Mouse (Mus musculus): ENCODE results near the gene Crebl2. TPM values are rescaled to one million over a fixed set of nuclear protein-coding genes. Genes with fewer than 3 reads are reported as not detected.

The Crebl2 gene
- polyA plus RNA-seq, 1 experiment from 2014 or later: 1.3 TPM

DNA sequence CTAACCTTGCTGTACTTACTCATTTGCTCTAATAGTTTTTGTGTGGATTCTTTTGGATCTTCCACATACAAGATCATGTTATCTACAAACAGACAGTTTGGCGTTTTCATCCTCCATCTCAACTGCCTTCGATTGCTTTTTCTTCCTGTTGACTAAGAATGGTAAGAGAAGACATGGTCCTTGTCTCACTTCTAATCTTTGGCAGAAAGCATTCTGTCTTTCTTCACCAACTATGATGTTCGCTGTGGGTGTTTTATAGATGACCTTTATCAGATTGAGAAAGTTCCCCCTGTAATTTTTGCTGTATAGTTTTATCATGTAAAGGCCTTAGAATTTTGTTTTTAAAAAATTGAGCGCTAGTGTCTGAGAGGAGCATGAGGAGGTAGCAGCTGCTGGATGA, 8.2 kb downstream of the Crebl2 start:
- Histone ChIP-seq H3K4me3 (ENCODE audit: low read depth, low read length) (no peak overlapping the region), H3K9me3 (replicated peaks; ENCODE audit: control insufficient read depth, low read length) (no peaks in the 10 kb centered on the region), H3K27me3 (ENCODE audit: control insufficient read depth, insufficient read depth, low read length) (no peaks in the 10 kb centered on the region), H3K27ac (ENCODE audit: low read depth, low read length) (no peak overlapping the region), H3K36me3 (ENCODE audit: control insufficient read depth, insufficient read depth, low read length) (no peaks in the 10 kb centered on the region), H3K4me2 (no peak overlapping the region), H3K9ac (ENCODE audit: low read depth, low read length) (no peak overlapping the region), H3K4me1 (ENCODE audit: control insufficient read depth, insufficient read depth, low read length) (no peaks in the 10 kb centered on the region)
- ATAC-seq (replicated peaks; ENCODE audit: insufficient number of reproducible peaks, low FRiP score, low TSS enrichment): no peak
- WGBS (ENCODE audit: insufficient replicate concordance): 80% methylated on average over 4 of the region's 4 CpGs

DNA sequence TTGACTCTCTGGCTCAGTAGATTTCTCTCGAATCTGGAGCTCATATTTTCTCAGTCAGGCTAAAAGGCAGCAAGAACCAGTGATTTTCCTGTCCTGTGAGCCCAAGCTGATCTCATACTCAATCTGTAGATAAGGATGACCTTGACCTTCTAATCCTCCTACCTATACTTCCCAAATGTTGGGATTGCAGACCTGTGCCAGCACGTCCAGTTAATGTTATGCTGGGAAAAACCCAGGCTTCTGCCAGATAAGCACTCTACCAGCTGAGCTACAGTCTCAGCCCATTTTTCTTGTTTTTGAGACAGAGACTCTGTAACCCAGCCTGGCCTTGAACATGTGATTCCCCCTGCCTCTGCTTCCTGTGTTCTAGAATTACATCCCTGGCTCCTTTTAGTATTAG, 10.4 kb downstream of the Crebl2 start:
- Histone ChIP-seq H3K9me3 (replicated peaks; ENCODE audit: control insufficient read depth, low read length) (no peaks in the 10 kb centered on the region), H3K27ac (ENCODE audit: low read depth, low read length) (no peak overlapping the region), H3K27me3 (ENCODE audit: control insufficient read depth, insufficient read depth, low read length) (no peaks in the 10 kb centered on the region), H3K4me2 (no peak overlapping the region), H3K36me3 (ENCODE audit: control insufficient read depth, insufficient read depth, low read length) (no peaks in the 10 kb centered on the region), H3K4me3 (ENCODE audit: low read depth, low read length) (no peak overlapping the region), H3K9ac (ENCODE audit: low read depth, low read length) (no peak overlapping the region), H3K4me1 (ENCODE audit: control insufficient read depth, insufficient read depth, low read length) (no peaks in the 10 kb centered on the region)
- 73% methylated on average over 2 of the region's 2 CpGs for WGBS (ENCODE audit: insufficient replicate concordance)
- no peak for ATAC-seq (replicated peaks; ENCODE audit: insufficient number of reproducible peaks, low FRiP score, low TSS enrichment)

GRCm38 (mm10) chr6:134845726-134846125, 15.8 kb downstream of the Crebl2 start:
- H3K36me3 ChIP-seq (ENCODE audit: control insufficient read depth, insufficient read depth, low read length): no peaks in the 10 kb centered on the region
- no peaks in the 10 kb centered on the region for H3K27me3 ChIP-seq (ENCODE audit: control insufficient read depth, insufficient read depth, low read length)
- H3K4me3 ChIP-seq (ENCODE audit: low read depth, low read length): no peak overlapping the region
- no peak overlapping the region for H3K4me2 ChIP-seq
- 71% methylated on average over 4 of the region's 4 CpGs for WGBS (ENCODE audit: insufficient replicate concordance)
- no peak for ATAC-seq (replicated peaks; ENCODE audit: insufficient number of reproducible peaks, low FRiP score, low TSS enrichment)
- H3K9ac ChIP-seq (ENCODE audit: low read depth, low read length): no peak overlapping the region
- no peaks in the 10 kb centered on the region for H3K9me3 ChIP-seq (replicated peaks; ENCODE audit: control insufficient read depth, low read length)
- no peak overlapping the region for H3K27ac ChIP-seq (ENCODE audit: low read depth, low read length)
- no peaks in the 10 kb centered on the region for H3K4me1 ChIP-seq (ENCODE audit: control insufficient read depth, insufficient read depth, low read length)

- H3K9ac ChIP-seq (ENCODE audit: low read depth, low read length): no peak overlapping the region
- H3K9me3 ChIP-seq (replicated peaks; ENCODE audit: control insufficient read depth, low read length): no peaks in the 10 kb centered on the region
- no peak overlapping the region for H3K4me2 ChIP-seq
- 83% methylated on average over 6 of the region's 6 CpGs for WGBS (ENCODE audit: insufficient replicate concordance)
- H3K36me3 ChIP-seq (ENCODE audit: control insufficient read depth, insufficient read depth, low read length): no peaks in the 10 kb centered on the region
- no peaks in the 10 kb centered on the region for H3K4me1 ChIP-seq (ENCODE audit: control insufficient read depth, insufficient read depth, low read length)
- H3K27ac ChIP-seq (ENCODE audit: low read depth, low read length): no peak overlapping the region
- H3K27me3 ChIP-seq (ENCODE audit: control insufficient read depth, insufficient read depth, low read length): no peaks in the 10 kb centered on the region
- H3K4me3 ChIP-seq (ENCODE audit: low read depth, low read length): no peak overlapping the region
- no peak for ATAC-seq (replicated peaks; ENCODE audit: insufficient number of reproducible peaks, low FRiP score, low TSS enrichment)
These were observed 16.4 kb downstream of the Crebl2 start for GRCm38 (mm10) chr6:134846308-134846707.

GRCm38 (mm10) chr6:134847550-134847949, 17.6 kb downstream of the Crebl2 start:
- Histone ChIP-seq H3K9ac (ENCODE audit: low read depth, low read length) (no peak overlapping the region), H3K4me3 (ENCODE audit: low read depth, low read length) (no peak overlapping the region), H3K27ac (ENCODE audit: low read depth, low read length) (no peak overlapping the region), H3K27me3 (ENCODE audit: control insufficient read depth, insufficient read depth, low read length) (no peaks in the 10 kb centered on the region), H3K4me1 (ENCODE audit: control insufficient read depth, insufficient read depth, low read length) (no peaks in the 10 kb centered on the region), H3K36me3 (ENCODE audit: control insufficient read depth, insufficient read depth, low read length) (no peaks in the 10 kb centered on the region), H3K9me3 (replicated peaks; ENCODE audit: control insufficient read depth, low read length) (no peaks in the 10 kb centered on the region), H3K4me2 (no peak overlapping the region)
- 84% methylated on average over 4 of the region's 4 CpGs for WGBS (ENCODE audit: insufficient replicate concordance)
- ATAC-seq (replicated peaks; ENCODE audit: insufficient number of reproducible peaks, low FRiP score, low TSS enrichment): no peak

GRCm38 (mm10) chr6:134848197-134848890, 18.4 kb downstream of the Crebl2 start:
- Histone ChIP-seq H3K36me3 (ENCODE audit: control insufficient read depth, insufficient read depth, low read length) (no peaks in the 10 kb centered on the region), H3K4me1 (ENCODE audit: control insufficient read depth, insufficient read depth, low read length) (no peaks in the 10 kb centered on the region), H3K27ac (ENCODE audit: low read depth, low read length) (no peak overlapping the region), H3K4me3 (ENCODE audit: low read depth, low read length) (no peak overlapping the region), H3K4me2 (no peak overlapping the region), H3K9ac (ENCODE audit: low read depth, low read length) (no peak overlapping the region), H3K27me3 (ENCODE audit: control insufficient read depth, insufficient read depth, low read length) (no peaks in the 10 kb centered on the region), H3K9me3 (replicated peaks; ENCODE audit: control insufficient read depth, low read length) (no peaks in the 10 kb centered on the region)
- ATAC-seq (replicated peaks; ENCODE audit: insufficient number of reproducible peaks, low FRiP score, low TSS enrichment): no peak
- WGBS (ENCODE audit: insufficient replicate concordance): 86% methylated on average over 5 of the region's 5 CpGs

- Histone ChIP-seq H3K27me3 (ENCODE audit: control insufficient read depth, insufficient read depth, low read length) (no peaks in the 10 kb centered on the region), H3K4me3 (ENCODE audit: low read depth, low read length) (no peak overlapping the region), H3K9me3 (replicated peaks; ENCODE audit: control insufficient read depth, low read length) (no peaks in the 10 kb centered on the region), H3K9ac (ENCODE audit: low read depth, low read length) (no peak overlapping the region), H3K36me3 (ENCODE audit: control insufficient read depth, insufficient read depth, low read length) (no peaks in the 10 kb centered on the region), H3K4me2 (no peak overlapping the region), H3K27ac (ENCODE audit: low read depth, low read length) (no peak overlapping the region), H3K4me1 (ENCODE audit: control insufficient read depth, insufficient read depth, low read length) (no peaks in the 10 kb centered on the region)
- WGBS (ENCODE audit: insufficient replicate concordance): 76% methylated on average over 2 of the region's 2 CpGs
- no peak for ATAC-seq (replicated peaks; ENCODE audit: insufficient number of reproducible peaks, low FRiP score, low TSS enrichment)
These were observed 19.5 kb downstream of the Crebl2 start for GRCm38 (mm10) chr6:134849461-134849860.

DNA sequence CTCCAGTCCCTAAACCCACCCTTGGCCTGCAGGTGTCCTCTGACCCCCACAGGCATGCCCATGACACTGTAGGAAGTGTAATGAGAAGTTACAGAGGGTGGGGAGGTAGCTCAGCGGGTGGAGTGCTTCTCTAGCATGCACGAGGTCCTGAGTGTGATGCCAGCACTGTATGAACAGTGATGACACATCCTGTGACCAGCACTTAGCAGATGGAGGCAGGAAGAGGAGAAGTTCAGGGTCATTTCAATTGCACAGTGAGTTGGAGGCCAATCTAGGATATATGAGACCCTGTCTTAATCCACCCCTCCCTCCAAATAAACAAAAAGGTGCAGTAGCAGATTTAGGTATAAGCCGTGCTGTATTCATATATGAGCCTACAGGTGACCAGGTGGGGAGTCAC, 20.0 kb downstream of the Crebl2 start:
- Histone ChIP-seq H3K27ac (ENCODE audit: low read depth, low read length) (no peak overlapping the region), H3K4me1 (ENCODE audit: control insufficient read depth, insufficient read depth, low read length) (no peaks in the 10 kb centered on the region), H3K9me3 (replicated peaks; ENCODE audit: control insufficient read depth, low read length) (no peaks in the 10 kb centered on the region), H3K9ac (ENCODE audit: low read depth, low read length) (no peak overlapping the region), H3K4me3 (ENCODE audit: low read depth, low read length) (no peak overlapping the region), H3K36me3 (ENCODE audit: control insufficient read depth, insufficient read depth, low read length) (no peaks in the 10 kb centered on the region), H3K4me2 (no peak overlapping the region), H3K27me3 (ENCODE audit: control insufficient read depth, insufficient read depth, low read length) (no peaks in the 10 kb centered on the region)
- 74% methylated on average over 3 of the region's 3 CpGs for WGBS (ENCODE audit: insufficient replicate concordance)
- no peak for ATAC-seq (replicated peaks; ENCODE audit: insufficient number of reproducible peaks, low FRiP score, low TSS enrichment)

- Histone ChIP-seq H3K4me3 (ENCODE audit: low read depth, low read length) (no peak overlapping the region), H3K27ac (ENCODE audit: low read depth, low read length) (no peak overlapping the region), H3K4me1 (ENCODE audit: control insufficient read depth, insufficient read depth, low read length) (no peaks in the 10 kb centered on the region), H3K9me3 (replicated peaks; ENCODE audit: control insufficient read depth, low read length) (no peaks in the 10 kb centered on the region), H3K4me2 (no peak overlapping the region), H3K9ac (ENCODE audit: low read depth, low read length) (no peak overlapping the region), H3K36me3 (ENCODE audit: control insufficient read depth, insufficient read depth, low read length) (no peaks in the 10 kb centered on the region), H3K27me3 (ENCODE audit: control insufficient read depth, insufficient read depth, low read length) (no peaks in the 10 kb centered on the region)
- WGBS (ENCODE audit: insufficient replicate concordance): 82% methylated on average over 5 of the region's 5 CpGs
- no peak for ATAC-seq (replicated peaks; ENCODE audit: insufficient number of reproducible peaks, low FRiP score, low TSS enrichment)
These were observed 24.8 kb downstream of the Crebl2 start for GRCm38 (mm10) chr6:134854782-134855181.
